Mouse (Mus musculus): ENCODE results near the gene Gabrd. TPM values are rescaled to one million over a fixed set of nuclear protein-coding genes. Genes with fewer than 3 reads are reported as not detected.

Gabrd gene
- polyA plus RNA-seq (2012; rRNA removed), result 0.02 TPM in 1 of 2 replicates, not detected in the other

DNA sequence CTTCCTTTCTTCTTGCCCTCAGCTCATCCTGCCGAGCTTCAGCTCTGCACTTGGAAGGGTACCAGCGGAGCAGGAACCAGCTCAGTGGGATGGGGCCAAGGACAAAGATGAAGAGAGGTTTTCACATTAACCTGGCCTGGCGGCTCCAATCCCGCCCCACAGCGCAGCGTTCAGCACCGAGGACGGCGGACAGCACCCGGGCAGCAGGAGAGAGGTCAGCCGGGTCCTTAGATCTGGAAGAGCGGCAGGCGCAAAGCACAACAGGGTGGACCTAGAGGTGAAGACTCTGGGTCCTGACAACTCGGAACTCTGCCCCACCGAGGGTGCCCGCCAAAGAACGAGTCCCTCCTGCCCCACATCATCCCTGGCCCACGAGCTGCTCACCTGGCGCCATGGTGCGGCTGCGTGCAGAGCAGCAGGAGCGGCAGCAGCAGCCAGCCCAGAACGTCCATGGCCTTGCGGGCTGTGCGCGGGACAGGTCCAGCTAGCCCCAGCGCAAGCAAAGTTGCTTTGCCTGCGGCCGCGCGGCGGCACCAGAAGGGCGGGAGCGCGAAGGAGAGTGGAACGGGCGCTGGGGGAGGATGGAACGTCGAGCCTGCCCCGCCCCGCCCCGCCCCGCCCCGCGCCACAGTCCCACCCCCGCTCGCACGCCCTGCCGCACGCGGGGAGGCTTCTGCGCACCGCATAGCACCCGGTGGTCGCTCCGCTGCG, at the start of gene Gabrd:
Gene Gabrd, minus strand, starts transcription at position 602 of the 711 bp plus-strand sequence.

DNA sequence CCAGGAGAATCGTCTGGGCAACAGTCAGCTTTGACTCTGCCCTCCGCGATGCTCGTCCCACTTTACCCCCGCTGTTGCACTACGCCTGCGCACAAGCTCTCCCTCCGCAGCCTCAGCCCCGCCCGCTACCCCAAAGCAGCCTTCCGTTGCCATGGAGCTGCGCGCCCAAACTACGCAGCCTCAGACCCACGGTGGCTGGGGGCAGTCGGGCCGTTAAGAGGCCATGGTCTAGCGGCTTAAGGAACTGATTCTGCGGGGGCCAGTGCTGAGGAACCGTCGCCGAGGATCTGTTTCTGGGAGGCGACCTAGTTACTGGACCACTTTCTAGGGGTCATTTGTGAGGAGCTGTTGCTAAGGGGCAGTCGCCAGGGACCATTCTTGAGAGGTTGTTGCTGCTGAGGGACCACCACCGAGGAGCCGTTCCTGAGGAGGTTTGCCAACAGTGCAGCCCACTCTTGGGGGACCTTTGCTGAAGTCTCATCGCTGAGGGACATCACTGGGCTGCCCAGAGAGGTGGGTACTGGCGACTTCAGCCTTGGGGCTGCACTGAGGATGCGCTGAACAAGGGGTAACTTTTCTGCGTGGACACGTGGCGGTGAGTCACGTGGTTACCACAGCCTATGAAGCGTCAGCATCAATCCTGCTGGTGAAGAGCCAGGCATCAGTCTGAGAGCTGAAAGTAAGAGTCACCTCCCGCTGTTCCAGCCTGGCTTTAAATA, 11.3 kb upstream of the Gabrd start, which contains the start of gene Cfap74:
Gene Cfap74, plus strand, starts transcription at position 133 of the 719 bp plus-strand sequence.

DNA sequence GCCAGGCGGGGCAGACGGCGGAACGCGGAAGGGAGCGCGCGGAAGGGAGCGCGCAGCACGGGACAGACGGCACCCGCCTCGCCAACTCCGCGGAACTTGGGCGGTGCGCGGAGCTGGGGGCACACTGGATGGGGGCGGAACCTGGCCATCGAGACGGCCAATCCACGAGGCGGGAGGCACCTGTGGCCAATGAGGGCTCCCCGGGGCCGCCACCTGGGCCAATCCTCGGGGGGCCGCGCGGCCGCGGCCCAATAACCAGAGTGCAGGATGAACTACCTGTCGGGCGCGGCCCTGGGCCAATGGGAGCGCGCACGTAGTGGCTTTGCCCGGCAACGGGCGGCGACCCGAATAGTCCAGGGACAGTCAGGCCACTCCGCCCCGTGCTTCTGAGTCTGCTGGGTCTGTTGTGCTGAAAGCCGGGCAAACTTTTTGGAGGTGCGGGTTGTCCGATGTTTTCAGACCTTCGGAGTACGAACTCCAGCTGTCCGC, 36.6 kb downstream of the Gabrd start, which contains the start of gene Prkcz:
Gene Prkcz, minus strand, starts transcription at position 59 of the 489 bp plus-strand sequence.

Other genes with a start within 250 kb of the Gabrd start
- 4.1 and 4.4 TPM in 2 replicates for gene Ski, start 175.5 kb downstream of the Gabrd start, polyA plus RNA-seq (2012; rRNA removed)
- 10.1 and 12.1 TPM in 2 replicates for gene Faap20, start 148.3 kb downstream of the Gabrd start, polyA plus RNA-seq (2012; rRNA removed)
- gene Prkcz, start 36.8 kb downstream of the Gabrd start, polyA plus RNA-seq (2012; rRNA removed), result 0.95 and 1.1 TPM in 2 replicates
- 0.07 and 0.08 TPM in 2 replicates for gene Cfap74, start 11.1 kb upstream of the Gabrd start, polyA plus RNA-seq (2012; rRNA removed)
- not detected in 2 replicates for gene Tmem52, start 71.0 kb upstream of the Gabrd start, polyA plus RNA-seq (2012; rRNA removed)
- 75.5 and 96.0 TPM in 2 replicates for gene Gnb1, start 93.2 kb upstream of the Gabrd start, polyA plus RNA-seq (2012; rRNA removed)
- 28.9 and 34.9 TPM in 2 replicates for gene Nadk, start 164.3 kb upstream of the Gabrd start, polyA plus RNA-seq (2012; rRNA removed)
- 3.9 and 5.0 TPM in 2 replicates for gene Slc35e2, start 203.3 kb upstream of the Gabrd start, polyA plus RNA-seq (2012; rRNA removed)
- 19.8 and 24.5 TPM in 2 replicates for gene Cdk11b, start 226.7 kb upstream of the Gabrd start, polyA plus RNA-seq (2012; rRNA removed)
- gene Gm10563, start 247.3 kb upstream of the Gabrd start, polyA plus RNA-seq (2012; rRNA removed), result not detected in 2 replicates

Data from liver, embryonic 14 days (tissue).